Mouse (Mus musculus) neural tube, embryonic 14.5 days (tissue): ENCODE data around the gene Pdcd6ip. TPM values are rescaled to one million over a fixed set of nuclear protein-coding genes. Genes with fewer than 3 reads are reported as not detected.
A peak's percentile ranks its signal among the peaks of the same experiment; 100 is the strongest.

Experiments used
- ATAC-seq: fragments of 200-750 bp; cut with Nextera tagmentation; 2 replicates; pipeline ENCODE4 v1.8.0; 2017; ENCODE audit warnings: low read depth, mild to moderate bottlenecking, moderate TSS enrichment, moderate library complexity
- H3K27ac ChIP-seq: fragments of 300-500 bp; sonication (generic); 2 replicates; pipeline ENCODE4 v1.5.1; 2014; ENCODE audit warnings: low read depth, mild to moderate bottlenecking, control low read depth, low read length, moderate library complexity, mixed read lengths
- H3K27me3 ChIP-seq: fragments of 300-500 bp; sonication (generic); 2 replicates; pipeline ENCODE4 v1.6.1; 2014; ENCODE audit warnings: low read length; ENCODE audit not compliant: control insufficient read depth, insufficient read depth
- H3K36me3 ChIP-seq: fragments of 300-500 bp; sonication (generic); 2 replicates; pipeline ENCODE4 v1.6.1; 2014; ENCODE audit warnings: low read length, mixed read lengths; ENCODE audit not compliant: control insufficient read depth, insufficient read depth
- H3K4me1 ChIP-seq: fragments of 300-500 bp; sonication (generic); 2 replicates; pipeline ENCODE4 v1.6.1; 2014; ENCODE audit warnings: low read length; ENCODE audit not compliant: control insufficient read depth, insufficient read depth
- H3K4me2 ChIP-seq: fragments of 300-500 bp; sonication (generic); 2 replicates; pipeline ENCODE4 v1.6.1; 2014; ENCODE audit warnings: mild to moderate bottlenecking, low read depth, low read length, control low read depth
- H3K4me3 ChIP-seq: fragments of 300-500 bp; sonication (generic); 2 replicates; pipeline ENCODE4 v1.5.1; 2014; ENCODE audit warnings: low read depth, low read length, control low read depth, mixed read lengths
- H3K9ac ChIP-seq: fragments of 300-500 bp; sonication (generic); replicated peaks from 2 replicates; pipeline ENCODE4 v1.6.1; 2014; ENCODE audit warnings: low read depth, mild to moderate bottlenecking, control low read depth, low read length, mixed read lengths
- H3K9me3 ChIP-seq: fragments of 300-500 bp; sonication (generic); 2 replicates; pipeline ENCODE4 v1.6.1; 2016; ENCODE audit warnings: low read length; ENCODE audit not compliant: control insufficient read depth
- WGBS: fragments of 180-500 bp; shearing (Covaris S2); extraction: QIAGEN DNeasy Blood & Tissue Kit; methylation state at CpG from one replicate; pipeline ENCODE4 v1.1.7; 2014; 5-methylcytosine and 5-hydroxymethylcytosine counted together
- polyA plus RNA-seq: library from polyadenylated mRNA; unstranded; fragments of >200 nt; fragmentation: Nextera tagmentation; extraction: Ambion mirVana; gene quantifications from 2 replicates; pipeline ENCODE4 v1.2.1, GENCODE M21; 2014

The Pdcd6ip gene
- polyA plus RNA-seq, 1 experiment from 2014 or later, result 28.6 TPM

DNA sequence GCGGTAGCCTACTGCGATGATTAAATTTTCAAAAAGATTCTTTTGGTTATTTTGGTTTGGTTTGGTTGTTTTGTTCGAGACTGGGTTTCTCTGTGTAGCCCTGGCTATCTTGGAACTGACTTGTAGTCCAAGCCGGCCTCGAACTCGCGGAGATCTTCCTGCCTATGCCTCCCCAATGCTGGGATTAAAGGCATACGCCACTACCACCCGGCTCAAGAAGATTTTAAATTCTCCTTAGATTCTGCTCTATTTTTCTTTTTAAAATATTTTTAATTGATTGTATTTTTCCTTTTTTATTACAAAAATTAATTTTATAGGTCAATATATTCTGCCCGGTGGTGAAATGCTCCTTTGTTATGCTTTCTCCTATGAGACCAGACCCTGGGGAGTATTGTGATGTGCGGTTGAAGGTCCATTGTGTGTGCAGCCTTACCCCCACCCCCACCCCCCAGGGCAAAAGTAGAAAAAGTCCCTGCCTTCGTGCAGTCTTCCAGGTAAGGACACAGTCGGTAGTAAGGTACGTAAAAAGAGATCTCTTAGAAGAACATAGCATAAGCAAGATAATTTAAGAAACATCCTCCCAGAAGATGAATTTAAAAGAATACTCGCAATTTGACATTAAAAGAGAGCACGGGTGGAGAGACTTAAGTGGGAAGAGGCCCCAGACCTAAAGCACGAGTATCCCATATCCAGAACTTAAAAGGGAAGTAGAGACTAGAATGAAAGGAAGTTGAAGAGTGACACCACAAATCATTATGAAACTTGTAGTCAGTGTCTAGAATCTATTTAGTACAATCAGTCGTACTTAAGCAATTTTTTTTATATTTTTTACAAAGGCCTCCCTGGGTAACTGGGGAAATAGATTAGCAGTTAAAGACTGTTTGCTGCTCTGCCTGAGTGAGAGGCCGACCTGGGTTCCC is 562 bp upstream of the Pdcd6ip start:
- Histone ChIP-seq H3K4me2 (peak overlapping the region; percentile 84; the same call in 1 of the 2 replicates), H3K27ac (peak overlapping the region; percentile 28; the same call in 1 of the 2 replicates), H3K9me3 (no peaks in the 10 kb centered on the region), H3K4me3 (peak overlapping the region; percentile 95), H3K36me3 (no peaks in the 10 kb centered on the region), H3K4me1 (peaks cover 14% of the 10 kb centered on the region), H3K27me3 (no peaks in the 10 kb centered on the region), H3K9ac (peak overlapping the region; percentile 92; the same call in 1 of the 2 replicates)
- ATAC-seq, result no peak
- 52% methylated on average over 19 of the region's 19 CpGs for WGBS

DNA sequence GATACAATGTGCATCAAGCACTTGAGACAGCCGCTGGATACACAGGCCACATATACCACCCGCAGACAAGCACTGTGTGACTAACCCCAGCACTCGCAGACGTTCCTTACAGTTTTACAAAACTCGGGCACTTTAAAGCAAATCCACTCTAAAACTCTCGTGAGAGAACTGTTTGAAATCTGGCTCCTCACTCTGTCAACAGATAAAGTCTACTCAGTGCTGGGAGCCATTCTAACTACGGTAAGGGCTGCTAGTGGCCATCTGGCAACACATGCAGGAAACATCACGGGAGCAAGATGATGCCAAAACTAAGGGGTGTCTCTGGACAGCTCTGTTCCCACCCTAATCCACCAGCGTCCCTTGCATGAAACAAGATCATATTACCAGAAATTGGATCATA is 1.2 kb downstream of the Pdcd6ip start:
- ATAC-seq, result no peak
- Histone ChIP-seq H3K9ac (0 out of 2 replicates have a peak overlapping the region, but pooled peaks have one; percentile 2), H3K9me3 (no peaks in the 10 kb centered on the region), H3K4me2 (peak overlapping the region; percentile 84), H3K4me1 (peaks cover 14% of the 10 kb centered on the region), H3K27me3 (no peaks in the 10 kb centered on the region), H3K4me3 (peak overlapping the region; percentile 95), H3K36me3 (no peaks in the 10 kb centered on the region), H3K27ac (no peak overlapping the region)
- WGBS, result 70% methylated on average over 9 of the region's 9 CpGs

DNA sequence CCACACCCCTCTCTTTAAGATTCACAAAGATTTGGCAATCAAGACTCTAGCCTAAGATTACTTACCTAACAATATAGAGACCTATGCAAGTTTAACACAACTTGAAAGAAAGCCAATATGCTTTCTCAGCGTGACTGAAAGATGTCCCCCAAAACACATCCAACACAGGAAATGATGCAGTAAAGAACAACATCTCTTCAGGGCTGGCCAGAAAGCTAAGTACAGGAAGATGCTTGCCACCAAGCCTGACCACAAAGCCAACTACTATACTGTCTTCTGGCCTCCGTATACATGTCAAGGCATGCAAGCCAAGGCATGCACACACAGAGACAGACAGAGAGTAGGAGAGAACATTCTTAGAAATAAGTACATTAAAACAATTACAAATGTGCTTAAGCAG is 2.0 kb downstream of the Pdcd6ip start:
- H3K27me3 ChIP-seq, result no peaks in the 10 kb centered on the region
- H3K36me3 ChIP-seq, result no peaks in the 10 kb centered on the region
- no peaks in the 10 kb centered on the region for H3K9me3 ChIP-seq
- peak overlapping the region; percentile 84; the same call in 1 of the 2 replicates for H3K4me2 ChIP-seq
- H3K27ac ChIP-seq, result no peak overlapping the region
- no peak overlapping the region for H3K9ac ChIP-seq
- ATAC-seq, result no peak
- H3K4me3 ChIP-seq, result no peak overlapping the region
- WGBS, result 83% methylated on average over 2 of the region's 2 CpGs
- peaks cover 14% of the 10 kb centered on the region for H3K4me1 ChIP-seq

DNA sequence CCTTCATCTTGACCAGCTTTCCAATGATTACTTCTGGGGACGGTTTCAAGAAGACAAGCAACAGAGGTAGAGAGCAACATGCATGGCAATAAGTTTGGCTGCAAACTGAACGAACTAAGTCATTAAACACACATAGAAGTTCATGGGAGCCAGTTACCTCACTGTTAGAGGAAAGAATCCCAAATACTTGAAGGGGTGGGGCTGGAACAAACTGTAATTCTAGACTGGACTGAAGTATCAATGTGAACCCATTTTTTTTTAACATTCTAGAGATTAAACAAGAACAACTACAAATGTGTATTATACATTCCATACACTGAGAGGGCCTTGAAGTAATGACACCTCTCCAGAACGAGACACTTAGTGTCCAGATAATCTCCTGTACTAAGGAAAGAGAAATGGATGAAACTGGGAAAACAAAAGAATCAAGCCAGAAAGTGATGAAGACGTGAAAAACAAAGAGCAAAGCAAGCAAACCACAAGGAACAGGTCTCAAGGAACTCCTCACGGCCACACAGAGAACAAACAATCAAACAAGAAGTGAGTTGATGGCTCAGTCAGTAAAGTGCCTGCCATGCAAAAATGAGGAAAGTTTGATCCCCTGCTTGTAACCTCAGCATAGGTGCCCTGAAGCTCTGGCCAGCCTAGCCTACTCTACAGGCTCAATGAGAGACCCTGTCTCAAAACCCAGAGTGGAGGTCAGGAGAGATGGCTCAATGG is 6.5 kb downstream of the Pdcd6ip start:
- H3K27me3 ChIP-seq, result no peaks in the 10 kb centered on the region
- no peak for ATAC-seq
- H3K9me3 ChIP-seq, result no peaks in the 10 kb centered on the region
- H3K4me3 ChIP-seq, result no peak overlapping the region
- H3K4me1 ChIP-seq, result peaks cover 8% of the 10 kb centered on the region; the same call in 1 of the 2 replicates
- H3K4me2 ChIP-seq, result no peak overlapping the region
- H3K9ac ChIP-seq, result no peak overlapping the region
- peaks cover 7% of the 10 kb centered on the region for H3K36me3 ChIP-seq
- H3K27ac ChIP-seq, result no peak overlapping the region
- 92% methylated on average over 5 of the region's 5 CpGs for WGBS

DNA sequence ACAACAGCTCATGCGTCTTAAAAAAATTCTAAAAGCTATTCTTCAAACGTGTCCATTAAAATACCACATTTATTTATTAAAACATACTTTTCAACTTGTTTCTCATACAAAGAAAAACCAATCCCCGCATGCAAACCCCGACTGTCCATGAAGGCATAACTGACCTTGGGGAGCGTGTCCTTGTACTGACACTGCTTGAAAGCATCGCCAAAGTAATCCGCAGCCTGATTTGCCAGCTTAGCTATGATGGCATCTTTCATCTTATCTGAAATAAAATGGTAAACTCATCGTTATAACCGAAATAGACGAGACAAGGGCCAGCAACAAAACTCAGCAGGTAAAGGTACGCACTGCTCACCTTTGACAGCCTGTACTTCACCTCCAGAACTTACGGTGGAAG is 20.6 kb downstream of the Pdcd6ip start:
- Histone ChIP-seq H3K27ac (no peak overlapping the region), H3K9me3 (no peaks in the 10 kb centered on the region), H3K27me3 (no peaks in the 10 kb centered on the region), H3K4me1 (no peaks in the 10 kb centered on the region), H3K9ac (no peak overlapping the region), H3K4me2 (no peak overlapping the region), H3K36me3 (peaks cover 39% of the 10 kb centered on the region), H3K4me3 (no peak overlapping the region)
- ATAC-seq, result no peak
- 96% methylated on average over 12 of the region's 12 CpGs for WGBS

GRCm38 (mm10) chr9:113673721-113674120 is 34.3 kb downstream of the Pdcd6ip start:
- 97% methylated on average over 6 of the region's 6 CpGs for WGBS
- H3K27ac ChIP-seq, result no peak overlapping the region
- H3K9ac ChIP-seq, result no peak overlapping the region
- H3K4me3 ChIP-seq, result no peak overlapping the region
- H3K27me3 ChIP-seq, result no peaks in the 10 kb centered on the region
- no peak overlapping the region for H3K4me2 ChIP-seq
- H3K36me3 ChIP-seq, result peaks cover 39% of the 10 kb centered on the region
- ATAC-seq, result no peak
- H3K9me3 ChIP-seq, result no peaks in the 10 kb centered on the region
- H3K4me1 ChIP-seq, result no peaks in the 10 kb centered on the region

DNA sequence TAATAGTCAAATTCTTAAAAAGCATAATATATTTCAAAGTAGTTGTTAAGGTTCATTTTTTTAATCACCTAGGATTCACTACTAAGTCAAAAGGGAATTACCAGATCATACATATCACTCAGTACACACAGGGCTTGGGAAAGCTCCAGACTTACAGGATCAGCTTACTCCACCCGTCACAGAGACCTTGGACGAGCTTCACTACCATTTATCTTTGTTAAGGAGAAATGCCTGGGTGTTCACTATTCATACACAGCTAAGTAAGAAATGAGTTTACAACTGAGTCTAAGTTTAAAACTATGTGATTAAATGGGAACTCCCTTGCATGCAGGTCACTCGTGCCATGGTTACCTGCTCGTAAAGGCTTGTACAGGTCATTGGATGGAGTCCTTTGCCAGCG is 35.7 kb downstream of the Pdcd6ip start:
- no peak for ATAC-seq
- Histone ChIP-seq H3K36me3 (peaks cover 48% of the 10 kb centered on the region), H3K9ac (no peak overlapping the region), H3K9me3 (peaks cover 2% of the 10 kb centered on the region; the same call in 1 of the 2 replicates), H3K27ac (no peak overlapping the region), H3K4me1 (no peaks in the 10 kb centered on the region), H3K4me2 (no peak overlapping the region), H3K27me3 (no peaks in the 10 kb centered on the region), H3K4me3 (no peak overlapping the region)
- 92% methylated on average over 5 of the region's 5 CpGs for WGBS

GRCm38 (mm10) chr9:113670857-113671106 is 37.3 kb downstream of the Pdcd6ip start:
- peaks cover 2% of the 10 kb centered on the region; the same call in 1 of the 2 replicates for H3K9me3 ChIP-seq
- H3K27me3 ChIP-seq, result no peaks in the 10 kb centered on the region
- H3K36me3 ChIP-seq, result peaks cover 45% of the 10 kb centered on the region
- ATAC-seq, result no peak
- no peak overlapping the region for H3K4me3 ChIP-seq
- no peak overlapping the region for H3K9ac ChIP-seq
- H3K4me2 ChIP-seq, result no peak overlapping the region
- no peak overlapping the region for H3K27ac ChIP-seq
- WGBS, result 88% methylated on average over 1 of the region's 1 CpGs
- H3K4me1 ChIP-seq, result no peaks in the 10 kb centered on the region
